Mouse (Mus musculus): ENCODE data around the gene Kcmf1. TPM values are rescaled to one million over a fixed set of nuclear protein-coding genes. Genes with fewer than 3 reads are reported as not detected.

The Kcmf1 gene
- total and polyA plus RNA-seq, 2 experiments from 2014 or later = 52.1 to 93.7 TPM

DNA sequence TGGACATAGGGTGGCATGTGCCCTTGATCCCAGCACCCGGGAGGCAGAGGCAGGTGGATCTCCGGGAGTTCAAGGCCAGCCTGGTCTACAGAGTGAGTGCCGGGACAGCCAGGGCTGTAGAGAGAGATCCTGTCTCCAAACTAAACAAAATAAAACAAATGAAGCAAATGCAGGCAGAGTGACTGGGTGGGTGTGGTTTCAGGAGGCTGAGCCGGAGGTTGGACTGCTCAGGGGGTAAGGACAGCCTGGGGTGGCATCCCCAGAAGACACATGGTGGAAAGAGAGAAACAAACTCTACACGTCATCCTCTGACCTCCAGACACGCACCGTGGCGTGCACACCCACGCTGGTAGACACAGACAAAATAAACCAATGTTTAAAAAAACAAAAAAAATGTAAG is 86.3 kb downstream of the Kcmf1 start:
- ATAC-seq (ENCODE audit: insufficient read depth, low read depth) (no peak), DNase-seq (ENCODE audit: low spot score) (no peak)
- Histone ChIP-seq H3K4me1 (ENCODE audit: control insufficient read depth, insufficient read depth) (no peaks in the 10 kb centered on the region), H3K36me3 (replicated peaks; ENCODE audit: control insufficient read depth, insufficient read depth, low read length) (no peaks in the 10 kb centered on the region), H3K9me3 (replicated peaks; ENCODE audit: control insufficient read depth, low read length) (no peaks in the 10 kb centered on the region), H3K9ac (replicated peaks; ENCODE audit: low read depth, low read length) (no peak overlapping the region), H3K27me3 (ENCODE audit: control insufficient read depth, insufficient read depth, low read length) (no peaks in the 10 kb centered on the region), H3K4me2 (ENCODE audit: low read depth, low read length) (no peak overlapping the region), H3K4me3 (ENCODE audit: low read depth, low read length) (no peak overlapping the region), H3K27ac (ENCODE audit: low read depth) (no peak overlapping the region)
- 65% methylated on average over 9 of the region's 9 CpGs for WGBS
- no peak for TF ChIP-seq EP300 (IDR thresholded peaks at IDR 0.05; ENCODE audit: low read depth)
- TF ChIP-seq CTCF (IDR thresholded peaks at IDR 0.05; ENCODE audit: low read depth) = no peak

DNA sequence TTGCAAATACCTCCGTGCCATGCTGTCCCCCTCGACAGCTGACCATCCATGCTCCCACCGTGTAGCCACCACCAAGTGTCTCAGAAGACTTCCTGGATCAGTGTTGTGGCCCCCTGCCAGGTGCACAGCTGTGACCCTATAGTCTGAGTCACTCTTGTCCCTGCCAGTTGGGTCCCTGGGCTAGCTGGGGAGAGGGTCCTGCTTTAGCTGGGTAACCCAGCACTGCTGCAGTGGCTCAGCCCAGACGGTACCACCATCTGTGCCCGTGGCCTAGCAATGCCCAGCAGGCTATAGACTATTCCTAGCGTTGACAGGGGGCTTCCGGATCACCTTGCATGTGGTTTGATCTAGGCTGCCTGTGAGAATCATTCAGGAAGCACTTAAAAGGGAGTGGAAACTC is 89.5 kb downstream of the Kcmf1 start:
- Histone ChIP-seq H3K9ac (replicated peaks; ENCODE audit: low read depth, low read length) (no peak overlapping the region), H3K4me2 (ENCODE audit: low read depth, low read length) (no peak overlapping the region), H3K4me3 (ENCODE audit: low read depth, low read length) (no peak overlapping the region), H3K9me3 (replicated peaks; ENCODE audit: control insufficient read depth, low read length) (no peaks in the 10 kb centered on the region), H3K36me3 (replicated peaks; ENCODE audit: control insufficient read depth, insufficient read depth, low read length) (no peaks in the 10 kb centered on the region), H3K27ac (ENCODE audit: low read depth) (no peak overlapping the region), H3K4me1 (ENCODE audit: control insufficient read depth, insufficient read depth) (no peaks in the 10 kb centered on the region), H3K27me3 (ENCODE audit: control insufficient read depth, insufficient read depth, low read length) (no peaks in the 10 kb centered on the region)
- TF ChIP-seq CTCF (IDR thresholded peaks at IDR 0.05; ENCODE audit: low read depth) = no peak
- WGBS = 56% methylated on average over 7 of the region's 7 CpGs
- DNase-seq (ENCODE audit: low spot score) (no peak), ATAC-seq (ENCODE audit: insufficient read depth, low read depth) (no peak)

DNA sequence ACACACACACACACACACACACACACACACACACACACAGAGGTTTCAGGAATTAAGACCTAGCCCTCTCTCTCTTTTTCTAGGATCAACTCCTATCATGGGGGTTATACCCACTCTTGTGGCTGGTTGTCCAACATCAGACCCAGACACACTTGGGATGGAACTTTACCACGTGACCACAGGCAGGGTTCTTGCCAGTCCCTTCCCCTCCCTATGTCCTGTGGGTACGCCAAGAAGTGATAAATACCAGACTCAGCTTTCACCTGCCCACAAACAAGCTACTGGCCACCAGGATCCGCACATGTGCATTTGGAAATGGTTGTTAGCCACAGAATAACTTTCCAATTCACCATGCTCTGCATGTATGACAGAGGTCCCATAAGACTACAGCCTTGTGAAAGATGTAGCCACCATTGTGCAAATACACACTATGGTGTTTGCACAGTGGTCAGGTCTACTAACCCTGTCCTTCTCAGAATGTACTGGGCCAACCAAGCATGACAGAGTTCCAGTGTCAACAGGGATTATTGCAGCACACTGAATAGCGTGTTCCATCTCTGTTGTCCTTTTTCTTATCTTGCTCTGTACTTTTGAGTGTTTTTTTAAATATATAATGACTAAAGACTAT is 90.1 kb downstream of the Kcmf1 start:
- H3K27ac ChIP-seq (ENCODE audit: low read depth) = no peak overlapping the region
- H3K9ac ChIP-seq (replicated peaks; ENCODE audit: low read depth, low read length) = no peak overlapping the region
- DNase-seq (ENCODE audit: low spot score) (no peak), ATAC-seq (ENCODE audit: insufficient read depth, low read depth) (no peak)
- no peaks in the 10 kb centered on the region for H3K4me1 ChIP-seq (ENCODE audit: control insufficient read depth, insufficient read depth)
- WGBS = 62% methylated on average over 4 of the region's 4 CpGs
- H3K4me3 ChIP-seq (ENCODE audit: low read depth, low read length) = no peak overlapping the region
- H3K36me3 ChIP-seq (replicated peaks; ENCODE audit: control insufficient read depth, insufficient read depth, low read length) = no peaks in the 10 kb centered on the region
- H3K4me2 ChIP-seq (ENCODE audit: low read depth, low read length) = no peak overlapping the region
- TF ChIP-seq CTCF (IDR thresholded peaks at IDR 0.05; ENCODE audit: low read depth) = no peak
- no peak for TF ChIP-seq EP300 (IDR thresholded peaks at IDR 0.05; ENCODE audit: low read depth)
- H3K27me3 ChIP-seq (ENCODE audit: control insufficient read depth, insufficient read depth, low read length) = no peaks in the 10 kb centered on the region
- H3K9me3 ChIP-seq (replicated peaks; ENCODE audit: control insufficient read depth, low read length) = no peaks in the 10 kb centered on the region

DNA sequence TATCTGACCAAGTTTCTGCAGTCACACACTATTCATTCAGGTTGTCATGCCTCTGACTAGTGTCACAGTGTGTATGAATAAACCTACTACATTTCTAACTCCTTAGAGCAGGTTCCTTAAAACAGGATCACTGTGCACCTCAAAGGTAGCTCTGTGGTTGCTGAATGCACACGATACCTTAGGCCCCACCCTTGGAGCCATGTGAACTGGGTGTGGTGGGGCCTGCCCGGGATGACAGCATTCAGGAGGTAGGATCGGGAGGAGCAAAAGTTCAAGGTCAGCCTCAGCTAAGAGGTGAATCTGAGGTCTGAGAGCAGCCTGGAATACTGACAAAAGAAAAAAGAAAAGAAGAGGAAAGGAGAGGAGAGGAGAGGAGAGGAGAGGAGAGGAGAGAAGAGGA is 91.4 kb downstream of the Kcmf1 start:
- DNase-seq (ENCODE audit: low spot score) = no peak
- Histone ChIP-seq H3K4me3 (ENCODE audit: low read depth, low read length) (no peak overlapping the region), H3K9me3 (replicated peaks; ENCODE audit: control insufficient read depth, low read length) (no peaks in the 10 kb centered on the region), H3K27ac (ENCODE audit: low read depth) (no peak overlapping the region), H3K4me1 (ENCODE audit: control insufficient read depth, insufficient read depth) (no peaks in the 10 kb centered on the region), H3K9ac (replicated peaks; ENCODE audit: low read depth, low read length) (no peak overlapping the region), H3K4me2 (ENCODE audit: low read depth, low read length) (no peak overlapping the region), H3K27me3 (ENCODE audit: control insufficient read depth, insufficient read depth, low read length) (no peaks in the 10 kb centered on the region), H3K36me3 (replicated peaks; ENCODE audit: control insufficient read depth, insufficient read depth, low read length) (no peaks in the 10 kb centered on the region)
- no peak for ATAC-seq (ENCODE audit: insufficient read depth, low read depth)
- TF ChIP-seq CTCF (IDR thresholded peaks at IDR 0.05; ENCODE audit: low read depth) (no peak), EP300 (IDR thresholded peaks at IDR 0.05; ENCODE audit: low read depth) (no peak)
- 45% methylated on average over 3 of the region's 3 CpGs for WGBS

DNA sequence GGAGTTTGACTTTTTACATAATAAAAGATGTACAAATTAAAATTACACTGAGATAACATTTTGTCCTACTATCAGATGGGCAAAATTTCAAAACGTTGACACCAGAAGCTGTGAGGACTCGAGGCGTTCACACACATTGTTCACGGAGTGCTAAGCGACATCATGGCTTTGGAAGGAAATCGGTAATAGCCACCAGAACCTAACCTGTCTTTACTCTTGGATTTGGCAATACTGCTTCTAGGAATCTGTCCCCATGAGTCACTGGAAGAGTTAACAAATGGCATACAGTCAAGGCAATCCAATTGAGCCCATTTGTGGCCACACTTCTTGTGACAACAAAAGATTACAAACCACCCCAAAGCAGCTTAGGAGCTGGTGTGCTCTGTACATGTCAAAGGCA is 96.1 kb downstream of the Kcmf1 start:
- Histone ChIP-seq H3K27ac (ENCODE audit: low read depth) (no peak overlapping the region), H3K36me3 (replicated peaks; ENCODE audit: control insufficient read depth, insufficient read depth, low read length) (no peaks in the 10 kb centered on the region), H3K4me2 (ENCODE audit: low read depth, low read length) (no peak overlapping the region), H3K4me3 (ENCODE audit: low read depth, low read length) (no peak overlapping the region), H3K4me1 (ENCODE audit: control insufficient read depth, insufficient read depth) (no peaks in the 10 kb centered on the region), H3K27me3 (ENCODE audit: control insufficient read depth, insufficient read depth, low read length) (no peaks in the 10 kb centered on the region), H3K9me3 (replicated peaks; ENCODE audit: control insufficient read depth, low read length) (no peaks in the 10 kb centered on the region), H3K9ac (replicated peaks; ENCODE audit: low read depth, low read length) (no peak overlapping the region)
- DNase-seq (ENCODE audit: low spot score) (no peak), ATAC-seq (ENCODE audit: insufficient read depth, low read depth) (no peak)
- WGBS = 59% methylated on average over 6 of the region's 6 CpGs
- TF ChIP-seq EP300 (IDR thresholded peaks at IDR 0.05; ENCODE audit: low read depth) = no peak
- no peak for TF ChIP-seq CTCF (IDR thresholded peaks at IDR 0.05; ENCODE audit: low read depth)

DNA sequence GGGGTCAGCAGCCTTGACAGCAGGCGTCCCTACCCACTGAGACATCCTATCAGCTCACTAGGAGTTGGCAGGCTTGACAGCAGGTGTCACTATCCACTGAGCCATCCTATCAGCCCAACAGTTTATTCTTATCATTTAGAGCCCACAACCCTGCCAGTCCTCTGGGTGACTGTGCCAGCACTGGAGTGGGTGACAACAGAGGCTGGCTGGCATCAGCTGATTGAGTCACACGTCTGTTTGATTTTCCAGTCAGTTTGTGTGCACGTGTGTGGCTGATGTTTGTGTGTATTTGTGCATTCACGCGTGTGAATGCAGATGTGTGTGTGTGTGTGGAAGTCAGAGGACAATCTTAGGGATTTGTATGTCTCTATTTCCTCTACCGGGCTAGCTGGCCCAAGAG is 97.7 kb downstream of the Kcmf1 start:
- no peaks in the 10 kb centered on the region for H3K36me3 ChIP-seq (replicated peaks; ENCODE audit: control insufficient read depth, insufficient read depth, low read length)
- TF ChIP-seq EP300 (IDR thresholded peaks at IDR 0.05; ENCODE audit: low read depth) (no peak), CTCF (IDR thresholded peaks at IDR 0.05; ENCODE audit: low read depth) (no peak)
- H3K27ac ChIP-seq (ENCODE audit: low read depth) = no peak overlapping the region
- no peaks in the 10 kb centered on the region for H3K4me1 ChIP-seq (ENCODE audit: control insufficient read depth, insufficient read depth)
- H3K9ac ChIP-seq (replicated peaks; ENCODE audit: low read depth, low read length) = no peak overlapping the region
- H3K27me3 ChIP-seq (ENCODE audit: control insufficient read depth, insufficient read depth, low read length) = no peaks in the 10 kb centered on the region
- no peak for ATAC-seq (ENCODE audit: insufficient read depth, low read depth)
- 68% methylated on average over 6 of the region's 6 CpGs for WGBS
- H3K4me2 ChIP-seq (ENCODE audit: low read depth, low read length) = no peak overlapping the region
- DNase-seq (ENCODE audit: low spot score) = no peak
- no peak overlapping the region for H3K4me3 ChIP-seq (ENCODE audit: low read depth, low read length)
- no peaks in the 10 kb centered on the region for H3K9me3 ChIP-seq (replicated peaks; ENCODE audit: control insufficient read depth, low read length)
